Mouse (Mus musculus): ENCODE results near the gene Gdf15. TPM values are rescaled to one million over a fixed set of nuclear protein-coding genes. Genes with fewer than 3 reads are reported as not detected.
A peak's percentile ranks its signal among the peaks of the same experiment; 100 is the strongest.

Gdf15 gene
- total RNA-seq, 2 experiments from 2014 or later, result not detected

DNA sequence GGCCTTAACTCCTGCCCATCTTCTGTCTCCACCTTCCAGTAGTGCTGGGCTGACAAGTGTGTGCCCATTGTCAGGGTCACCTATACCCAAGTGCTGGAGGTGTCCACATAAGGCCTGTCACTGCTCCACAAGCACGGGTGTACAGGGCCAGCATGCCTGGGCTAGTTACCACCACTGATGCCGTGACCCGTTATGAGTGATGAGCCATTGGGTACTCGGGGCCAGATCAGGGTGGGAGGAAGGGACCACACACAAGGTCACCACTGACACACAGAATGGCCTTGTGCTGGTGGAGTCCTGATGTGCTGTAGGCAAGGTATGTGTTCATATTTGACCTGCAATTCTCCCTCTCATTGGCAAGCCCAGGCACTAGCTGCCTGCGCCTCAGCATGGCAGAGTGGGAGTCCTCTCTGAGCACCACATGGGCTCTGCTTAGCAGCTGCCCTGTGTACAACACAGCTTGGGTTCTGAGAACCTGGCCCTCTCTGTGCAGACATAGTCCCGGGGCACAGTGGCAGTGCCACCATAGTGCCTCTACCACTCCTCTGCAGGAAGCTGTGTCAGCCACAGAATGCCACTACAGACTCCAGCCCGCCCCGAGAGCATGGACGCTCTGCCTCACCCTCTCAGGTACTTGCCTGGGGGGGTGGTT is 47.5 kb downstream of the Gdf15 start:
- intact Hi-C loops (cut with DNase I), result loop anchor here (1.0 kb wide), 1 partner anchor 24 kb away; no protein-coding TSS in a partner anchor
- no peak for DNase-seq (ENCODE audit: extremely low spot score in 1 of 2, low spot score in 2 of 2)
- Histone ChIP-seq H3K4me3 (no peak overlapping the region), H3K27ac (peak overlapping the region; percentile 50)
- no peak for TF ChIP-seq CTCF (IDR thresholded peaks at IDR 0.05)

DNA sequence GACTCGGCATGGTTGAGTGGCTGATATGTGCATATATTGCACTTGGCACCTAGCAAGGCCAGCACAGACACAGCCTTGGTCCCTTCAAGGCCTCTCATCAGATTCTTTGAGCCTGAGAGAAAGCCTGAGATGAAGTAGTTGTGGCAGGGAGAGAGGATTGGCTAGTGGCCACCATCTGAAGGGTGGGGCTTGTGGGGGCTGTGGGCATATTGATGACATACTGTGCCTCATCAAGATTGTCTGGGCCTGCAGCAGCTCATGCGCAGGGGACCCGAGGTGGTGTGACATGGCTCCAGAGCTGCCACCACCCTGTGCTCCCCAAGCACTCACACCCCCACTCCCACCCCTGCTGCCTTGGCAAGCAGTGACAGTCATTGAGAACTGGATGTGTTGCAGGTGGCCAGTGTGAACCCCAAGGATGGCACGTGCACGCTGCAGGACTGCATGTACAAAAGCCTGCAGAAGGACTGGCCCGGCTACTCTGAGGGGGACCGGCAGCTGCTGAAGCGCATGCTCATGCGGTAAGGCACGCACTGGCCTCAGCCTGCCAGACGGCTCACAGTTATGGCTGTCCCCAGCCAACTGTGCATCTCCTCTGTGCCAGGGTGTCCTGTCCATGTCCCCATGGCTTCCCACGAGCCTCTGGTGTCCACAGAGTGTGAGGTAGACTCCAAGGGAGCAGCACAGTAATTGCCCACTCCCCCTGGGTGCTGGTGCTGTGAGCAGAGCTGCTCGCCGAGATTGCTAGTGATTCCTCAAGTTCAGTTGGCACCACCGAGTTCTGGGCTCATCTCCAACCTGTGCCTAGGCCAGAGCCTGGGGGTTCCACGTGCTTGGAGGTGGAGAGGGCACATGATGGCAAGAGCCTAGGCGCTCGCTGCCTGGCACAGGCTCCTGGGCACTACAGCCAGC is 48.5 kb downstream of the Gdf15 start:
- intact Hi-C loops (cut with DNase I), result no loop called here
- TF ChIP-seq CTCF (IDR thresholded peaks at IDR 0.05), result no peak
- no peak overlapping the region for H3K4me3 ChIP-seq
- peak overlapping the region; percentile 59 for H3K27ac ChIP-seq
- DNase-seq (ENCODE audit: extremely low spot score in 1 of 2, low spot score in 2 of 2), result no peak

Other genes starting within 250 kb of the Gdf15 start
- gene Crtc1, start 192.9 kb downstream of the Gdf15 start, total RNA-seq (2021), result 100 to 1,000 TPM; 134 to 153 TPM
- gene Klhl26, start 155.5 kb downstream of the Gdf15 start, total RNA-seq (2021), result 10 to 100 TPM; 43.7 to 44.4 TPM
- 100 to 1,000 TPM; 295 to 302 TPM for gene Tmem59l, start 145.1 kb downstream of the Gdf15 start, total RNA-seq (2021)
- gene Crlf1, start 139.3 kb downstream of the Gdf15 start, total RNA-seq (2021), result 1 to 10 TPM; 2.6 to 3.0 TPM
- gene Rex1bd, start 125.7 kb downstream of the Gdf15 start, total RNA-seq (2021), result 100 to 1,000 TPM; 108 to 110 TPM
- gene Uba52, start 121.7 kb downstream of the Gdf15 start, total RNA-seq (2021), result 100 to 1,000 TPM; 788 to 861 TPM
- 100 to 1,000 TPM; 392 to 410 TPM for gene Fkbp8, start 104.7 kb downstream of the Gdf15 start, total RNA-seq (2021)
- gene Kxd1, start 104.5 kb downstream of the Gdf15 start, total RNA-seq (2021), result 10 to 100 TPM; 39.8 to 44.4 TPM
- gene Ell, start 93.0 kb downstream of the Gdf15 start, total RNA-seq (2021), result 10 to 100 TPM; 18.6 to 20.8 TPM
- 10 to 100 TPM; 52.9 to 55.3 TPM for gene Isyna1, start 38.1 kb downstream of the Gdf15 start, total RNA-seq (2021)
- 100 to 1,000 TPM; 221 to 261 TPM for gene Ssbp4, start 23.6 kb downstream of the Gdf15 start, total RNA-seq (2021)
- under 1 TPM; 0.70 to 0.96 TPM for gene Lrrc25, start 16.3 kb downstream of the Gdf15 start, total RNA-seq (2021)
- 10 to 100 TPM; 15.5 to 17.5 TPM for gene Pgpep1, start 27.9 kb upstream of the Gdf15 start, total RNA-seq (2021)
- gene Lsm4, start 40.8 kb upstream of the Gdf15 start, total RNA-seq (2021), result 10 to 100 TPM; 62.1 to 62.9 TPM
- gene Jund, start 66.5 kb upstream of the Gdf15 start, total RNA-seq (2021), result 100 to 1,000 TPM; 247 to 264 TPM
- under 1 TPM; 0.16 to 0.21 TPM for gene Iqcn, start 71.0 kb upstream of the Gdf15 start, total RNA-seq (2021)
- gene Gm3336, start 86.1 kb upstream of the Gdf15 start, total RNA-seq (2021), result not detected
- gene Pde4c, start 91.3 kb upstream of the Gdf15 start, total RNA-seq (2021), result 1 to 10 TPM; 1.9 to 3.0 TPM
- 100 to 1,000 TPM; 808 to 835 TPM for gene Rab3a, start 122.2 kb upstream of the Gdf15 start, total RNA-seq (2021)
- gene Mpv17l2, start 128.5 kb upstream of the Gdf15 start, total RNA-seq (2021), result 10 to 100 TPM; 33.3 to 35.7 TPM
- 100 to 1,000 TPM; 159 to 160 TPM for gene Pik3r2, start 144.3 kb upstream of the Gdf15 start, total RNA-seq (2021)
- 100 to 1,000 TPM; 369 to 386 TPM for gene Mast3, start 172.6 kb upstream of the Gdf15 start, total RNA-seq (2021)
- gene Il12rb1, start 176.0 kb upstream of the Gdf15 start, total RNA-seq (2021), result under 1 TPM; 0.77 to 0.82 TPM
- gene Arrdc2, start 207.3 kb upstream of the Gdf15 start, total RNA-seq (2021), result 10 to 100 TPM; 19.5 to 20.7 TPM
- gene Kcnn1, start 230.8 kb upstream of the Gdf15 start, total RNA-seq (2021), result 10 to 100 TPM; 20.0 to 20.4 TPM
- gene Ccdc124, start 241.5 kb upstream of the Gdf15 start, total RNA-seq (2021), result 10 to 100 TPM; 94.8 to 99.0 TPM